Mouse (Mus musculus) midbrain, embryonic 12.5 days (tissue): Measurements from ENCODE around the gene Dll3. TPM values are rescaled to one million over a fixed set of nuclear protein-coding genes. Genes with fewer than 3 reads are reported as not detected.

Experiments
- ATAC-seq: fragments of 200-750 bp; cut with Nextera tagmentation; 2 replicates; pipeline ENCODE4 v1.8.0; 2017; ENCODE audit warnings: low read depth, moderate TSS enrichment, moderate library complexity; ENCODE audit not compliant: low FRiP score
- H3K27ac ChIP-seq: fragments of 300-500 bp; sonication (generic); replicated peaks from 2 replicates; pipeline ENCODE4 v1.5.1; 2016; ENCODE audit warnings: mild to moderate bottlenecking
- H3K27me3 ChIP-seq: fragments of 300-500 bp; sonication (generic); 2 replicates; pipeline ENCODE4 v1.6.1; 2016; ENCODE audit warnings: mild to moderate bottlenecking
- H3K36me3 ChIP-seq: fragments of 300-500 bp; sonication (generic); 2 replicates; pipeline ENCODE4 v1.6.1; 2016
- H3K4me1 ChIP-seq: fragments of 300-500 bp; sonication (generic); 2 replicates; pipeline ENCODE4 v1.6.1; 2016
- H3K4me2 ChIP-seq: fragments of 300-500 bp; sonication (generic); replicated peaks from 2 replicates; pipeline ENCODE4 v1.6.1; 2016; ENCODE audit warnings: mild to moderate bottlenecking, moderate library complexity
- H3K4me3 ChIP-seq: fragments of 300-500 bp; sonication (generic); 2 replicates; pipeline ENCODE4 v1.5.1; 2016; ENCODE audit warnings: mild to moderate bottlenecking
- H3K9ac ChIP-seq: fragments of 300-500 bp; sonication (generic); replicated peaks from 2 replicates; pipeline ENCODE4 v1.6.1; 2016; ENCODE audit warnings: mild to moderate bottlenecking, moderate library complexity
- H3K9me3 ChIP-seq: fragments of 300-500 bp; sonication (generic); 2 replicates; pipeline ENCODE4 v1.6.1; 2016; ENCODE audit warnings: mild to moderate bottlenecking
- WGBS: fragments of 180-500 bp; shearing (Covaris S2); methylation state at CpG from one replicate; pipeline ENCODE4 v1.1.7; 2016; 5-methylcytosine and 5-hydroxymethylcytosine counted together
- polyA plus RNA-seq: library from polyadenylated mRNA; unstranded; fragments of >200 nt; fragmentation: Nextera tagmentation; extraction: Ambion mirVana; gene quantifications from 2 replicates; pipeline ENCODE4 v1.2.1, GENCODE M21; 2016

Gene Dll3
- polyA plus RNA-seq: 86.8 and 91.4 TPM in 2 replicates

DNA sequence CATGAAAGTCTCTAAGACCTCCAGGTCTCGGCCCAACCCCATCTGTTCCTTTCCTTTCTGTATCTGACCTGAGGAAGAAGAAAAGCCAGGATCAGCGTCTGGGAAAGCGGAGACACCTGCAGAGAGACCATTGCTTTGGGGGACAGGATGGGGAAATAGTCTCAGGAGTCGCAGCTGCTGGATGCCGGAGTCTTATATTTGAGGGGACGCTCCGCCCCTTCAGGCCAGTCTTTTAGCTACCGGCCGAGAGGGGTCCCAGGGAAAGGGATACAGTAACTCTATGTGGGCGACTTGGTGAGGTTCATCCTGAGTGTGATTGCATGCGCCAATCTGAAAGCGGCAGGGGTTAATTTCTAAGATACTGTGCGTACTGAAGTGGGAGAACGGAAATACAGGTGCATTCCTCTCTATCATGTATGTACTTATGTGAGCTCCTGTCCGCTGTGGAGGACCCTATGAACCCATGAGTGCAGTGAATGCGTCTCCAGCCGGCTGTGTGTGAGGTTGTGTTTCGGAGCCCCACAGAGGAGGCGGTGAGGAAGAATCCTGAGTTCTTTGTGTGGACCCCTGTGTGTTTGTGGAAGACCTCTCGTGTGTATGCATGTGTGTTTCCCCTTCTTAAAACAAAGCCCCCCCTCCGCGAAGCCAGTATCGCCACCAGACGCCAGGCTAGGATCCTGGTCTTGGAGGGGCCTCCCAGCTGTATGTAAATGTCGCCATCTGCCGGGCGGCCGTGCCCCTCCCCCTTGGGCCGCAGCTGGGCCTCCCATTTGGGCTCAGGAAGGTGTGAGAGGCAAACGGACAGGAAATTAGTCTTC is at the start of gene Dll3:
TSS of gene Dll3 (minus strand) at position 623 of the 818 bp plus-strand sequence.
- peaks cover 40% of the 10 kb centered on the region for H3K4me1 ChIP-seq
- under 1% methylated on average over 30 of the region's 30 CpGs for WGBS

GRCm38 (mm10) chr7:28351676-28352191 is 49.7 kb upstream of the Dll3 start:
- H3K4me3 ChIP-seq: peak overlapping the region; percentile 91
- no peak for ATAC-seq
- H3K27me3 ChIP-seq: no peaks in the 10 kb centered on the region
- peaks cover 32% of the 10 kb centered on the region for H3K36me3 ChIP-seq
- H3K9ac ChIP-seq: peak overlapping the region; percentile 96
- peaks cover 22% of the 10 kb centered on the region for H3K4me1 ChIP-seq
- H3K27ac ChIP-seq: no peak overlapping the region
- H3K4me2 ChIP-seq: peak overlapping the region; percentile 95
- no peaks in the 10 kb centered on the region for H3K9me3 ChIP-seq
- WGBS: 43% methylated on average over 4 of the region's 4 CpGs

More for the DNA sequence above, at the start of gene Dll3:
- Histone ChIP-seq H3K27ac (peak within 1 kb of the TSS; percentile 92), H3K9me3 (no peaks in the 10 kb centered on the region), H3K27me3 (peaks cover 36% of the 10 kb centered on the region), H3K4me2 (peak within 1 kb of the TSS; percentile 66), H3K36me3 (peaks cover 36% of the 10 kb centered on the region), H3K4me3 (peak within 1 kb of the TSS; percentile 53), H3K9ac (peak within 1 kb of the TSS; percentile 75)
- ATAC-seq: peak; percentile 83

DNA sequence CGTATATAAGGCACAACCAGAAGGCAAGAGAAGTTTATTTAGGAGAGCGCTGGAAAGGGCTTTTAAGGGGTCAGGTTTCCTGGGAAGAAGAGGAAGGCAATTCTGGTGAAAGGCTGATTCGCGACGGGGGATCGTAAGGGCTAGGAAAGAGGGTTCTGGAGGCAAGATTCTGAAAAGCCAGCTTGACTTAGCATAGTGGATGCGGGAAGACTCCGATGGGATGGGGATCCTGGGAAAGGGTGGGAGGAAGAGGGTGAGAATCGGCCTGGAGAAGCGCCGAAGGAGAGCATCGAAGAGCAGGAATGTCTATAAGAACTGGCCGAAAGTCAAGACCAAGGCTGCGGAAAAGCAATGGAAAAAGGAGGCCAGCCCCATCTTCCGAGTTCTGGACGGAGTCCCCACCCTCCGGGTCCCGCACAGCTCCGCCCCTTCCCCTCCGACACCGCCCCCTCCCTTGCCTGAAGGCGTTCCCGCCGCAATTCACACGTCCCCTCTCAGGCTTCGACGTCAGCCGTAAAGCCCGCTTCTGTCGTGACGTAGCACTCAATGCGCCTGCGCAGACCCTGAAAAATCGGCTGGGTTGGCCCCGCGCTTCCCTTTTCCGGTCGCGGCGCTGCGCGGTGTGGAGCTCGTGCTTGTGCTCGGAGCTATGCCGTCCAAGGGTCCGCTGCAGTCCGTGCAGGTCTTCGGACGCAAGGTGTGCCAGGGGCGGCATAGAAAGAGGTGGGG is 48.3 kb upstream of the Dll3 start, which contains the start of gene Rps16:
TSS of gene Rps16 (plus strand) at position 498 of the 729 bp plus-strand sequence.
- WGBS: 1% methylated on average over 50 of the region's 50 CpGs
- H3K27ac ChIP-seq: peak within 1 kb of the TSS; percentile 81
- no peaks in the 10 kb centered on the region for H3K9me3 ChIP-seq
- H3K36me3 ChIP-seq: peaks cover 27% of the 10 kb centered on the region
- H3K4me1 ChIP-seq: peaks cover 19% of the 10 kb centered on the region
- no peaks in the 10 kb centered on the region for H3K27me3 ChIP-seq
- H3K4me3 ChIP-seq: peak within 1 kb of the TSS; percentile 91
- ATAC-seq: peak; percentile 93
- peak within 1 kb of the TSS; percentile 96 for H3K9ac ChIP-seq
- peak within 1 kb of the TSS; percentile 95 for H3K4me2 ChIP-seq

DNA sequence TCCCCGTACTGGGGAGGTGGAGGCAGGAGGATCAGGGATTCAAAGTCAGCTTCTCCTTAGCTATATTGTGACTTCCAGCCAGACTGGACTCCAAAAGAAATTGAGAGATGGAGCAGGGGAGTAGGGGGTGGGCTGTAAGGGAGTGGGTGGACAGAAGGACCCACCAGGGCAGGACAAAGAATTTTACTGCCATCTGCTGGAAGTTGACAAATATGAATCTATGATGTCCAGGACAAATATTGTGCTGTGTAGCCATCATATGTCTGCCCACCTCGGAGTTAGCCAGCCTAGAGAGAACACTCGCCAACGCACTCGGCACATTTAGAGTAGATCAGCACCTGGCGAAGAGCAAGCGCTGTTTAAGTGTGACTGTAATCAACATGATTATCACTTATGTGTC is 46.6 kb upstream of the Dll3 start:
- Histone ChIP-seq H3K4me3 (no peak overlapping the region), H3K36me3 (peaks cover 11% of the 10 kb centered on the region), H3K27ac (no peak overlapping the region), H3K27me3 (no peaks in the 10 kb centered on the region), H3K4me1 (peaks cover 19% of the 10 kb centered on the region), H3K9ac (no peak overlapping the region), H3K4me2 (no peak overlapping the region), H3K9me3 (no peaks in the 10 kb centered on the region)
- ATAC-seq: no peak
- WGBS: 85% methylated on average over 7 of the region's 7 CpGs

GRCm38 (mm10) chr7:28347746-28348145 is 45.7 kb upstream of the Dll3 start:
- Histone ChIP-seq H3K9me3 (no peaks in the 10 kb centered on the region), H3K27ac (no peak overlapping the region), H3K4me2 (no peak overlapping the region), H3K36me3 (0 out of 2 replicates have a peak, but pooled peaks cover 3% of the 10 kb centered on the region), H3K4me1 (peaks cover 19% of the 10 kb centered on the region), H3K27me3 (no peaks in the 10 kb centered on the region), H3K4me3 (no peak overlapping the region), H3K9ac (no peak overlapping the region)
- WGBS: 85% methylated on average over 3 of the region's 3 CpGs
- no peak for ATAC-seq

DNA sequence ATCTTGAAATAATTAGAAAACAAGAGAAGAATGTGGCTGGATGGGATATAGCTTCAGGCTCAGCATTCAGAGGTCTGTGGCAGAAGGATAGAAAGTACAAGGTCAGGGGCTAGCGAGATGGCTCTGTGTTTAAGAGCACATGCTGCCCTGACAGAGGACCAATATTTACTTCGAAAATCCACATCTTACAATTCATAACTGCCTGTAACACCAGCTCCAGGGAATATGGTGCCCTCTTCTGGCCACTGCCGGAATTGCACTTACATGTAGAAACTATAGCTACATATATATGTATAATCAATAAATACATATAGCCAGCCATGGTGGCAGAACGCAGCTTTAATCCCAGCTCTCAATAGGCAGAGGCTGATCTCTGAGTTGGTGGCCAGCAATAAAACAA is 42.6 kb upstream of the Dll3 start:
- H3K9ac ChIP-seq: no peak overlapping the region
- H3K4me3 ChIP-seq: no peak overlapping the region
- no peak overlapping the region for H3K4me2 ChIP-seq
- WGBS: 8% methylated on average over 4 of the region's 4 CpGs
- H3K36me3 ChIP-seq: no peaks in the 10 kb centered on the region
- no peaks in the 10 kb centered on the region; the same call in 1 of the 2 replicates for H3K27me3 ChIP-seq
- no peaks in the 10 kb centered on the region for H3K9me3 ChIP-seq
- peaks cover 2% of the 10 kb centered on the region for H3K4me1 ChIP-seq
- ATAC-seq: no peak
- no peak overlapping the region for H3K27ac ChIP-seq

- no peaks in the 10 kb centered on the region for H3K36me3 ChIP-seq
- H3K27me3 ChIP-seq: no peaks in the 10 kb centered on the region; the same call in 1 of the 2 replicates
- no peaks in the 10 kb centered on the region for H3K9me3 ChIP-seq
- peaks cover 12% of the 10 kb centered on the region for H3K4me1 ChIP-seq
- WGBS: 57% methylated on average over 7 of the region's 7 CpGs
- H3K4me3 ChIP-seq: no peak overlapping the region
- H3K4me2 ChIP-seq: no peak overlapping the region
- ATAC-seq: no peak
- H3K9ac ChIP-seq: no peak overlapping the region
- no peak overlapping the region for H3K27ac ChIP-seq
Measured at GRCm38 (mm10) chr7:28341381-28341780, 39.3 kb upstream of the Dll3 start.

DNA sequence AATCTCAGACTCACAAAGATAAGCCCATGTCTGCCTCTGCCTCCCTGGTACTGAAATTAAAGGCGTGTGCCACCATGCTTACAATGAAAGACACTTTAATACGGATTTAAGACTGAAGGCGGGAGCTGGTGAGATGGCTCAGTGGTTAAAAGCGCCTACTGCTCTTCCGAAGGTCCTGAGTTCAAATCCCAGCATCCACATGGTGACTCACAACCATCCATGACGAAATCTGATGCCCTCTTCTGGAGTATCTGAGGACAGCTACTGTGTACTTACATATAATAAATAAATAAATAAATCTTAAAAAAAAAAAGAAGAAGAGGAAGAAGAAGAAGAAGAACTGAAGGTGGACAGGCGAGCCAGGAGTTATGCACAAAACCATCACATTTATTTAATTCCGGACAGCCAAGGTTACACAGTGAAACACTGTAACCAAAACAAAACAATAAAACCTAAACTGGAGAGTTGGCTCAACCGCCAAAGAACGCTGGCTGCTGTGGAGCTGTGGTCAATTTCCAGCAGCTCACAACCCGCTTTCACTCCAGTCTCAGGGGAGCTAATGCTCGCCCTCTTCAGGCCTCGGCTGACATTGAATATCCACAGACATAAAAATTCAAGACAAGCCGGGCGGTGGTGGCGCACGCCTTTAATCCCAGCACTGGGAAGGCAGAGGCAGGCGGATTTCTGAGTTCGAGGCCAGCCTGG is 37.3 kb upstream of the Dll3 start:
- Histone ChIP-seq H3K9ac (peak overlapping the region; percentile 86), H3K27ac (peak overlapping the region; percentile 78), H3K4me1 (peaks cover 12% of the 10 kb centered on the region), H3K27me3 (no peaks in the 10 kb centered on the region; the same call in 1 of the 2 replicates), H3K9me3 (no peaks in the 10 kb centered on the region), H3K4me3 (peak overlapping the region; percentile 97), H3K4me2 (peak overlapping the region; percentile 87), H3K36me3 (0 out of 2 replicates have a peak, but pooled peaks cover 3% of the 10 kb centered on the region)
- 80% methylated on average over 19 of the region's 19 CpGs for WGBS
- no peak for ATAC-seq

DNA sequence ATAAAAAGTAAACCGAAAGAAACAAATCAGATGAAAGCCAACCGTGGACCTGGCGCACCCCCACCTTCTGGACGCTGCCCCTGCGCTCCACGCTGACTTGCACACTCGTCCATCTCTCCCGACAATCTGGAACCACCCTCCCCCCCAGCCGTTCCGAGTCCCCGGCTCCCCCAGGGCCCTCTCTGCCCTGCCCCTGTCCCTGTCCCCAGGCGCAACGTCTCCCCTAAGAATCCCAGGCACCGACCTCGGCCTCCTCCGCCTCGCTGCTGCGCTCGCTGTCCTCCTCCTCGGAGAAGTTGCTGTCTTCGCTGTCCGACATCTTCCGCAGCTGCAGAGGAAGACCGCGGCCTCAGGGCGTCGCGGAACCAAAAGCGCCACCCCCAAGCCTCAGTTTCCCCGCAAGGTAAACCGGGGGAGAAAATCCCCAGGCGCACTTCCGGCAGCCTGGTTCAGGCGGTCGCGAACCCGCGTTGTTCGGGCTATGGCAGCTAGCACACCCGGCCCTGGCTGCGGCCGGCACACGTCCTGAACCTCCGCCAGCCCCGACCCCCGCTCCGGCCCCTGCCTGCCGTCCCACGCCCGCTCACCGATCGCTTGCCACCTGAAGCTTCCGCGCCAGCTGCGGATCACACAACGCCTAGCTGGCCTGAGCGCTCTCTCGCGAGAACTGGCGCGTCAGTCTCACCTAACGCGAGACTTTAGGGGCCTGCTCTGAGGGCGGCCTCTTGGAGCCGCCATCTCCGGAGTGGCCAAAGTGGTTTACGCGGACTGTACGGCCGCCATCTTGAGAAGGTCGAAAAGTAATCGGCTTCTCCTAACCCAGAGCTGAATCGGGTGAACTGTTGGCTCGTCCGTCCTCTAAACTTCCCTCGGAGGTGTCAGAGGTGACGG is 36.3 kb upstream of the Dll3 start, which contains the start of gene Supt5:
TSS of gene Supt5 (minus strand) at position 639 of the 891 bp plus-strand sequence.
- peak; percentile 99 for ATAC-seq
- Histone ChIP-seq H3K27me3 (no peaks in the 10 kb centered on the region; the same call in 1 of the 2 replicates), H3K9ac (peak within 1 kb of the TSS; percentile 86), H3K4me1 (peaks cover 12% of the 10 kb centered on the region), H3K4me3 (peak within 1 kb of the TSS; percentile 97), H3K36me3 (0 out of 2 replicates have a peak, but pooled peaks cover 3% of the 10 kb centered on the region), H3K4me2 (peak within 1 kb of the TSS; percentile 87), H3K9me3 (no peaks in the 10 kb centered on the region), H3K27ac (peak within 1 kb of the TSS; percentile 83)
- under 1% methylated on average over 76 of the region's 77 CpGs for WGBS

DNA sequence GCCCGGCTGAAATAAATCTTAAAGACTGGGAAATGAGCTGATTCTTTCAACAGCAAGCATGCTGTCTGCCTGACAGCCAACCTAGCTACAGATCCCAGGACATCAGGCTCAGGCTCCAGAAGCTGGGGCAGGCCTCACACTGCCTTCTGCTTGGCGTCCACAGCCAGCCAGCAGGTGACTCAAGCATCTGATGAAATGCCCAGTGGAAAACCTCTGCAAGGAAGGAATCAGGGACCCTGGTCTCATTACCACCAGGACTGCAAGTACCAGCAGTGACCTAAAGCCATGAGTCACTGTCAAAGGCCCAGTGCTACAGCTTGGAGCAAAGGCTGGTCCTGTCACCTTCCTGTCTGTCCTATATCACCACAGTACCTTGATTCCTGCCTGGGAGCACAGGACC is 33.4 kb upstream of the Dll3 start:
- Histone ChIP-seq H3K27me3 (no peaks in the 10 kb centered on the region), H3K4me1 (peaks cover 12% of the 10 kb centered on the region), H3K9me3 (no peaks in the 10 kb centered on the region), H3K27ac (no peak overlapping the region), H3K4me2 (no peak overlapping the region), H3K9ac (no peak overlapping the region), H3K4me3 (no peak overlapping the region), H3K36me3 (peaks cover 18% of the 10 kb centered on the region)
- 90% methylated on average over 2 of the region's 2 CpGs for WGBS
- no peak for ATAC-seq
